Mouse (Mus musculus) cortical plate, adult 2 months (tissue): ENCODE results near the gene Qtrt2.

Experiments used
- CTCF ChIP-seq: fragments of 200-500 bp; IDR thresholded peaks from 2 replicates; pipeline ENCODE4 v1.5.1; 2011; ENCODE audit warnings: mild to moderate bottlenecking, control low read depth, low read length; ENCODE audit not compliant: insufficient read depth; ENCODE audit errors: extremely low read depth
- POLR2A ChIP-seq: fragments of 200-500 bp; IDR thresholded peaks from 2 replicates; pipeline ENCODE4 v1.6.1; 2011; ENCODE audit warnings: mild to moderate bottlenecking, low read length, control low read depth; ENCODE audit not compliant: insufficient read depth; ENCODE audit errors: extremely low read depth

- TF ChIP-seq CTCF (no peak), POLR2A (no peak)
Measured at GRCm38 (mm10) chr16:43971741-43972140, 45.1 kb upstream of the Qtrt2 start.
